Mouse (Mus musculus) thymus, postnatal 0 days (tissue): ENCODE measurements around the gene Grm8. TPM values are rescaled to one million over a fixed set of nuclear protein-coding genes. Genes with fewer than 3 reads are reported as not detected.

ENCODE experiments used
- DNase-seq: peaks from one replicate; pipeline ENCODE4 v3.0.0-alpha.2; 2015; ENCODE audit warnings: low spot score
- polyA plus RNA-seq: library from polyadenylated mRNA; unstranded; fragments of >200 nt; fragmentation: Nextera tagmentation; extraction: Ambion mirVana; gene quantifications from 2 replicates; pipeline ENCODE4 v1.2.1, GENCODE M21; 2015

Grm8 gene
- polyA plus RNA-seq, 1 experiment from 2014 or later, result 0.75 TPM

DNA sequence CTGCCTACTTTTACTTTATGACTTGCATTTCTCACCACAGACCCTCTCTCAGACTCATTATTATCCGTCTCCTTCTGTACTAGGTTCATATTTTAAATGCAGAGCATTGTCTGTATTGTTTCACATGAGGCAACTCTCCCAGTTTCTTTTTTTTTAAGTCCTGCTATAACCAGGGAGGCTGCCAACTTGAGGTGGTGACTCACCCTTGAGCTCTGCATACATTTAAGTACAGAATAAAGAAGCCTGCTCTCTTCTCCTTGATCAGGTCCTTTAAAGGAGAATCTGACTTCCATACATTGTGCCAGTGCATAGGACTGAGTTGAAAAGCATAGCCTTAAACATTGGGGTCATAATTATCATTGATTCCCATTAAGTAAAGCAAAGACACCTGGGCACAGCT, 488.5 kb downstream of the Grm8 start:
- no peak for DNase-seq

DNA sequence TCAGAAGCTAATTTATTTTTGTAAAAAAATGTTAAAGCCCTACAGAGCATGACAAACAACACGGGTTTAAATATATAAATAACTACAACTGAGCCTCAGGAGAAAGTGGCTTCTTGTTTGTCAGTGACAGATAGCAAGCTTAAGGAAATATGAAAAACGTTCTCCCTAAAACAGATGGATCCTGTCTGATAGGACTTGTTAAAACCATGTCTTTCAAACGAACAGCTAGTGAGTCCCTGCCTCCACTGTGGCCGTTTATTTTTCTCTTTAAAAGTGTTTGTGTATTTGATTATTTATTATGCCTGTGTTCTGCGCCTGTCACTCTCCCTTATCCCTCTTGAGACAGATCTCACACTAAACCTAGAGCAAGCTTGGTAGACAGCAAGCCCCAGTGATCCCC, 489.9 kb downstream of the Grm8 start:
- no peak for DNase-seq

DNA sequence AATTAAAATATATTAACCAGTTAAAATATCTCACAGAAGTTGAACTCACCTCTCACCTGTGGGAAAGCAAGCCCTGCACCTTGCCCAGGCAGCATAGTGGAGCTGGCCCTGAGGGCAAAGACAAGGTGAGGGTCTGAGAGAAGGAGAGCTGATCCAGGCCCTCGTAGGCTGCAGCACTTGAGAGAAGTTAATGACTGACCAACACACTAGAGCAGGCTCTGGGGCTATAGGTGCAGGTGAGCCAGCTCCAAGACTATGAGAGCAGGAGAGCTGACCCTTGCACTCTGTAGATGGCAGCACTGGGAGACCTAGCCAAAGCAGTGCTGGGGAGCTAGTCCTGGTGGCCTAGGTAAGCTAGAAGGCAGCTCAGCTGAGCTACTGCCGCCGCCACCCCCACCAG, 499.1 kb downstream of the Grm8 start:
- no peak for DNase-seq

- no peak for DNase-seq
Measured at GRCm38 (mm10) chr6:27617472-27617871, 517.5 kb downstream of the Grm8 start.

- DNase-seq, result no peak
Measured at GRCm38 (mm10) chr6:27580485-27580884, 554.5 kb downstream of the Grm8 start.

GRCm38 (mm10) chr6:27545516-27545915, 589.5 kb downstream of the Grm8 start:
- DNase-seq, result no peak

DNA sequence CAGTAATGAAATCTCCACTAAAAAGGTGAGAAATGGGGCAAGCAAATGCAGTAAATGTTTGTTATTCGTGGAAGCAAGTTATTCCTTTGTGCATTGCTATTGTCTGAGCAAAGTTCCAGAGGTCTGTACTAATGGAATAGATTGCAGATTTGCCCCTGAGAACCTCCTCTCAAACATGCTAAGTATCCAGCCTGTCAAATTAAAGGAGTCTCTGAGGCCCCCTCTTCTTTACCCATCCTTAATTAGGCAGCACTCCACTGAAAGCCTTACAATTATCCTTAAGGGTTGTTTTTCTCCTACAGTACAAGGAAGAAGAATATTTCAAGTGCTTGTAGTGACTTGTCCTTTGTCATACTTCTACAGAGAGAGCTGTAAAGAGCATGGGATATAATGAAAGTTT, 617.4 kb downstream of the Grm8 start:
- no peak for DNase-seq

- DNase-seq, result no peak
Measured at GRCm38 (mm10) chr6:27460998-27461397, 674.0 kb downstream of the Grm8 start.

- no peak for DNase-seq
Measured at GRCm38 (mm10) chr6:27408473-27408872, 726.5 kb downstream of the Grm8 start.

GRCm38 (mm10) chr6:27372416-27372815, 762.6 kb downstream of the Grm8 start:
- DNase-seq, result no peak

DNA sequence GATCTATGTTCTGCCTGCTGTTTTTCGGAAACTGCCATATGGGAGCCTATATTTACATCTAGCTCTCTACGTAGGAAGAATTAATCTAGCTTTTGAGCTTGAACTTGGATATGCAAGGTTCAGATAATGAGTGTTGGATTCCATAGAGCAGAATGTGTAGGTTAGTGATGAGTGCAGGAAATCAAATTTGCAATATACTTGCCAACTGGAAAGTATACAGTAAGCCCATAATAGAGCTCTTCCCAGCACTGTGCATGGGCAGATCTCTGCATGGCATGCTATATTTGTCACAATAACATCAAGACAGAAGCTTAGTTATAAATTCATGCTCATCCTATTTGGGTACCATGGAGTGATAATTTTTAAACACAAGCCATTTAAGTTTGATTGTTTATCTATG, 763.9 kb downstream of the Grm8 start:
- no peak for DNase-seq

GRCm38 (mm10) chr6:27363775-27364174, 771.2 kb downstream of the Grm8 start:
- no peak for DNase-seq

DNA sequence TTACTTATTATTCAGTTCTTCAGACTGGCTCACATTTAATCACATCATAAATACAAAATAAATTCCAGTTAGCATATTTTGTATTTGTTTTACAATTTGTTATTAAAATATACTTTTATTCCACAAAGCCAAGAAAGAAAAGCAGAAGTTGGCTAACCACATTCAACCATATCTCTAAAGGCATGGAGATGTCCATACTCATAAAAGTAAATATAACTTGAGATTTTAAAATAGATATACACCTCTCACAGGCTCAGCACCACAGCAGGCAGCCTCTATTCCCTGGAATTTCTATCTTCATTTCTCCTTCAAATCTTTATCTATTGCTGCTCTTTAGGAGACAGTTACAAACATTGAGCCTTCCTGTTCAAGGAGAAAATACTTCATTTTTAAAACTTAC, 774.5 kb downstream of the Grm8 start:
- no peak for DNase-seq

DNA sequence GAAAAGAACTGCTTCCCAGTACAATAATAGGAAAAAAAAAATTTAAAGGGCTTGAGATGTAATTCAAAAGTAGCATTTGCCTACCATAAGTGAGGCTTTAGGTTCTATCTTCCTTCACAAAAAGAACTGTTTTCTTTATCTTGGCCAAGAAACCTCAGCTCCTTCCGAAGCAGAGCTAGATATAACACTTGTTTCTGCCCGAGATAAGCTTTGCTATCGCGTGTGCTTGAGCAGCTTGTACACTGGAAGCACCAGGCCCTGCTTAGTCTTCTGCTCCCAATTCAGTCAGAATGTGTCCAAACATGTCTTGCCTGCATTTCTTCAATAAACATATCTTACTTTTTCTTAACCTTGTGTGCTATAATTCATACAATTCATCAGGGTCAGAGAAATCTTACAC, 783.8 kb downstream of the Grm8 start:
- DNase-seq, result no peak

GRCm38 (mm10) chr6:27348272-27348671, 786.7 kb downstream of the Grm8 start:
- DNase-seq, result no peak

GRCm38 (mm10) chr6:27346311-27346710, 788.7 kb downstream of the Grm8 start:
- no peak for DNase-seq

GRCm38 (mm10) chr6:27340131-27340530, 794.8 kb downstream of the Grm8 start:
- DNase-seq, result no peak

GRCm38 (mm10) chr6:27318575-27318974, 816.4 kb downstream of the Grm8 start:
- no peak for DNase-seq

- no peak for DNase-seq
Measured at GRCm38 (mm10) chr6:27317422-27317821, 817.6 kb downstream of the Grm8 start.

DNA sequence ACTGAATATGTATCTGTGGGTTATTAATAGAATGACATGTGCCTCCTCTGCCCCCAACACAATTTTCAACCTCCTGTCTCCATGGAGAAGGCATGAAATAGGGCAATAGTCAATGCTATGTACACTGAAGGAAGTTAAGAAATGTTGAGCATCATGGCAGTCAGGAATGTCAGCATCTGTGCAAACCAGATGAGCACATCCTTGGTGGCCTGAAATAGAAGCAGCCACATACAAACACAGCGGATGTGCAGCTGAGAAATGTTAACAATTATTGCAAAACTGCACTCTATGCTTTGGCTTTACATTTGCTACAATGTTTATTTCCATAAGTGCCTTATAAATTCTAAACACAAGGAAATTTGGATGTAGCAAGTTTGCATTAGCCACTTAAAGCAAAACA, 819.0 kb downstream of the Grm8 start:
- no peak for DNase-seq

GRCm38 (mm10) chr6:27314273-27315009, 820.5 kb downstream of the Grm8 start:
- no peak for DNase-seq

- no peak for DNase-seq
Measured at GRCm38 (mm10) chr6:27310401-27310800, 824.6 kb downstream of the Grm8 start.

DNA sequence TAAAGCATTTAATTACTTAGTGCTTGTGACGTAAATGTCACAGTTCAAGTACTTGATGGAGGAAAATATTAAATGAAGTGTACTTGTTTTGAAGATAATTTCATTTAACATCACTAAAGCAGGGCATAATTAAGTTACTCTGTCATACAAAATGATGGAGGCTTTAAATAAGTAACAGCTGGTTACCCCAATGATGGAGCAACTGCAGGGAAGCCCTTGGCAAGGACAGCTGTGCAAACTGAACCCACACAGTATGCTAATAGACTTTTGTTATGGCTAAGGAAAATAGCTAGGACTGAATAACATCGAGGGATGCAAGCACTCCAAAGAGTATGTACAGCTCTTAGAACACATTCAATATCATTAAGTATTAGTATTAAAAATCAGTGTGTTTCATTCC, 829.6 kb downstream of the Grm8 start:
- DNase-seq, result no peak

DNA sequence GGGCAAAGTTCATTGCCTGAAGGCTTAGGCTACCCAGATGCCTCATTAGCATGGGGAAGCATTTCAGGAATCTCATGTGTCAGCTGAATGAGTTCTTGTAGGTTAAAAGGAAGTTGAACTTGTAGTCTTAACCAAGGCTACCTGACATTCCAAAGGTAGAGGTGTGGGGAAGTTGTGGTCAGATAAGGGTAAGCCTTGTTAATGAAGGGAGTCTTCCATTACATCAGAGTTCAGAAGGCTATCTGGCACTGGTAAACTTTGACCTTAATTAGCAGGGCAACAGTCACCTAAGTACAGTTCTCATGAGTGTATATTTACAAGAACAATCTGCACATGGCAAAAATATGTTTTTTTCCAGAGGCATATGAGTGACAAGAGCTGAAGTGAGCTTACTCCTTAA, 870.0 kb downstream of the Grm8 start:
- no peak for DNase-seq
